Mouse (Mus musculus): ENCODE results near the gene Camkmt. TPM values are rescaled to one million over a fixed set of nuclear protein-coding genes. Genes with fewer than 3 reads are reported as not detected.

Gene Camkmt
- polyA plus RNA-seq, 1 experiment from 2014 or later: 13.6 TPM

DNA sequence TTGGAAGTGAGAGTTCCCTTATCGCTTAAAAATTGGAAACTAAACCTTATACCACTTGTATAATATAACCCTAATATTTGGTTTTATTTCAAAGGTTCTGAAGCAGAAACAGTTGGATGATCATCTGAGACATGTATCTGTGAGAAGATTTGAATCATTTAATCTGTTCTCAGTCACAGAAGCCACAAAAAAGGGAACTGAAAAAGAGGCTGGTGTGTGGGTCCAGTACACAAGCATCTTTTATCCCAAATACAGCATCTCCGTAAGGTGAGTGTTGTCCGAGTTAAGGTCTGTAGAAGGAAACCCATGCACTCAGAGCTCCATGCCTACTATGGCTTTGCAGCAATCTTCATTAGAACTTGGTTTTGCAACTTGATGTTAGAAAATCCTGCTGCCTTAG is 6.0 kb downstream of the Camkmt start:
- WGBS: 94% methylated on average over 3 of the region's 3 CpGs
- peaks cover 4% of the 10 kb centered on the region; the same call in 1 of the 2 replicates for H3K4me1 ChIP-seq
- H3K27me3 ChIP-seq: 0 out of 2 replicates have a peak, but pooled peaks cover 2% of the 10 kb centered on the region
- no peak overlapping the region for H3K4me2 ChIP-seq (replicated peaks)
- H3K4me3 ChIP-seq: no peak overlapping the region
- H3K36me3 ChIP-seq: peaks cover 25% of the 10 kb centered on the region
- H3K9me3 ChIP-seq (replicated peaks): peaks cover 6% of the 10 kb centered on the region
- no peak for ATAC-seq (ENCODE audit: low FRiP score)
- H3K9ac ChIP-seq: no peak overlapping the region
- H3K27ac ChIP-seq: no peak overlapping the region

DNA sequence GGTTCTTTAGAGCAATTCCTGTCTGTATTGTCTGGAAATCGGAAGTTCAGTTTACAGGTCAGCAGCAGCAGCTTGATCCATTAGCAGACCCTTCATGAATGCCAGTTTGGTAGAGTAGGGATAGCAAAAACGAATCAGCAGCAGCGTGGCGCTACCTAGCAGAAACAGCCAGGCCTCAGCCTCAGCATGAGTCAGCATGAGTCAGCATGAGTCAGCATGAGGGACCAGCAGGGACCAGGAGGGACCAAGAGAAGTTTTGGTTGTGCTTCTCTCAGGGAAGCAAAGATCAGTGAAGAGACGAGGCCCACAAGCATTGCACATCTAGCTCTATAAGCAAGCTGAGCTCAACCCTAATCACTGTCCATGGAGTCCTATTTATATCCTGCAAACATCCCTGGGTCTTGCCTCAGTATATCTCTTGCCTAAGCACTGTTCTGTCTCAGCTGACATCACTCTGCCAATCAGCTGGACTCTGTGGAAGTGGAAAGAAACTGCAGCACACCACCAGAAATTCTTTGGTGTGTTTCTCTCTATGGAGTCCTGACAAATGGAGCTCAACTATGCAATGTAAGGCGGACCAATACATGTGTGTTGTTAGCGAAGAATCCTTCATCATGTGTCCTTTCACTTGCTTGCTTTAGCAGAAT is 8.4 kb downstream of the Camkmt start:
- Histone ChIP-seq H3K27me3 (0 out of 2 replicates have a peak, but pooled peaks cover 2% of the 10 kb centered on the region), H3K27ac (no peak overlapping the region), H3K4me2 (replicated peaks) (no peak overlapping the region), H3K4me3 (no peak overlapping the region), H3K9ac (no peak overlapping the region), H3K9me3 (replicated peaks) (peaks cover 6% of the 10 kb centered on the region), H3K36me3 (peaks cover 25% of the 10 kb centered on the region), H3K4me1 (no peaks in the 10 kb centered on the region)
- 89% methylated on average over 7 of the region's 7 CpGs for WGBS
- no peak for ATAC-seq (ENCODE audit: low FRiP score)

DNA sequence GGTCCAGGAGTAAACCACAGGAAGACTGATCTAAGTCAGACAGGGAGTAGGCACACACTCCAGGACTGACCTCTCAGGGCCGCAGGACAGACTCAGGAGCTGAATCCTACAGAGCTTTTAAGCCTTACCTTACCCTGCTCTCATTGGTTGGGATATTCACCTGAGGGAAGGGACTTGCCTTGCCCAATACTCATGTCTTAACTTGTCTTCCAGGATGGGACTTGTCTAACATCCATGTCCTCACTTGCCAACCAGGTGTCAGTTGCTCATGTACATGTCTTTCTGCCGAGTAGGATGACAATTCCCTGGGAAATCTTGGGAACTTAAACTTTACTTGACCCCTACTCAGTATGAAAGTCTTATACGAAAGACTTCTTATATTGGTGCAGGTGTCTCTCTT is 9.9 kb downstream of the Camkmt start:
- Histone ChIP-seq H3K4me2 (replicated peaks) (no peak overlapping the region), H3K4me1 (no peaks in the 10 kb centered on the region), H3K9ac (no peak overlapping the region), H3K27ac (no peak overlapping the region), H3K4me3 (no peak overlapping the region), H3K27me3 (0 out of 2 replicates have a peak, but pooled peaks cover 2% of the 10 kb centered on the region), H3K9me3 (replicated peaks) (peaks cover 6% of the 10 kb centered on the region), H3K36me3 (peaks cover 25% of the 10 kb centered on the region)
- WGBS: 89% methylated on average over 3 of the region's 3 CpGs
- no peak for ATAC-seq (ENCODE audit: low FRiP score)

DNA sequence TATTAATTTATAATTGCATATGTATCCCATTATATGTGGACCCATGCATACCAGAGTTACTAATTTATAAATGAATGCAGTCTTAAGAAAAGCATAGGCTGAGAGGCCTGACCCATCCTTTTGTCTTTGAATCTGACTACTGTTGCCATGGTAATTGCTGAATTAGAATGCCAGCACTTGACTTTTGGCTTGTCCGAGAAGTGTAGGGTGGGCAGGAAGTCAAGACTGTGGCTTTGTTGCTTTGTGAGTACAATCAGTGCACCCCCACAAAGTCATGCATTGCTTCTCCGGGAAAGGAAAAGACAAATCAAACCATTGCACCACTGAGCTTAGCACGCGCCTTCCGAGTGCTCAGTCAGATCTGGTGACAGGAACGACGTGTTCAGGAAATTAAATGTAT is 11.4 kb downstream of the Camkmt start:
- no peak overlapping the region for H3K4me2 ChIP-seq (replicated peaks)
- no peak overlapping the region for H3K4me3 ChIP-seq
- WGBS: 58% methylated on average over 7 of the region's 7 CpGs
- H3K4me1 ChIP-seq: no peaks in the 10 kb centered on the region
- 0 out of 2 replicates have a peak, but pooled peaks cover 2% of the 10 kb centered on the region for H3K27me3 ChIP-seq
- H3K9me3 ChIP-seq (replicated peaks): peaks cover 6% of the 10 kb centered on the region
- H3K27ac ChIP-seq: no peak overlapping the region
- H3K36me3 ChIP-seq: peaks cover 25% of the 10 kb centered on the region
- no peak overlapping the region for H3K9ac ChIP-seq
- no peak for ATAC-seq (ENCODE audit: low FRiP score)

DNA sequence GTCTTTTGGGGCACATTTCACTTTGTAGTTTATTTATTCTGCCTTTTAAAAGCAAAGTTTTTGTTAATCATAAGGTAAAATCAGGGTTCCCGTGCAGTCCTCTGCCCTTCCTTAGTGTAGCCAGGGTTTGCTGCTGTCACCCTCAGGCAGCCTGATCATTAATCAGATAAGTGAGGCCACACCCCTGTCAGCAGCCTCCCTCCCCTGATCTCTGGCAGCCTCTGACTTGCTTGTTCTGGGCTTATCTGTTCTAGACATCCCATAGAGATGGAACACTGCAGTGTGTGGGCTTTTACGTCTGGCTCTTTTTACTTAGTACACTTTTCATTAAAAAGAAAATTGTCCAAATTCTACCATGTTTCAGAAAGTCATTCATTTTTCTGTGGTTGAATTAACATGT is 13.0 kb downstream of the Camkmt start:
- Histone ChIP-seq H3K4me3 (no peak overlapping the region), H3K4me1 (no peaks in the 10 kb centered on the region), H3K27me3 (0 out of 2 replicates have a peak, but pooled peaks cover 2% of the 10 kb centered on the region), H3K9me3 (replicated peaks) (peaks cover 6% of the 10 kb centered on the region), H3K4me2 (replicated peaks) (no peak overlapping the region), H3K36me3 (peaks cover 13% of the 10 kb centered on the region), H3K27ac (no peak overlapping the region), H3K9ac (no peak overlapping the region)
- WGBS: 43% methylated on average over 2 of the region's 2 CpGs
- ATAC-seq (ENCODE audit: low FRiP score): no peak

DNA sequence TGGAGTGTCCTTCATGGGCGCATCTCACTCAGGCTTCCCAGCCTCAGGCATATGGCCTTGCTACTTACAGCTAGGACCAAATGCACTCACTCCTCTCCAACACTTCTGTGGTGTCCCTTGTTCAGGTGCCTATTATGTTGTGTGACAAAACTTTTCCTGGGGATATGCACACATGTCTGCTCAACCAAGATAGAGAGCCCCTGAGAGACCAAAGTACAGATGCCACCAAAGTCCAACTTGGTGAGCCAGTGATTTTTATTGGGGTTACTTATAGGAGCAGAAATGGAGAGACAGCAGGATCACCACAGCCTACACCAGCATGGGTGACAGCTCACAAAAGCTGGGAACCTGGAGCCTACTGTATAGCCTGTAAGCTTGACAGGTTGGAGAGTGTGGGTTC is 20.3 kb downstream of the Camkmt start:
- ATAC-seq (ENCODE audit: low FRiP score): no peak
- no peak overlapping the region for H3K9ac ChIP-seq
- H3K27ac ChIP-seq: no peak overlapping the region
- no peaks in the 10 kb centered on the region for H3K9me3 ChIP-seq (replicated peaks)
- no peak overlapping the region for H3K4me3 ChIP-seq
- H3K27me3 ChIP-seq: no peaks in the 10 kb centered on the region
- H3K4me1 ChIP-seq: no peaks in the 10 kb centered on the region
- WGBS: 100% methylated on average over 1 of the region's 1 CpGs
- H3K36me3 ChIP-seq: no peaks in the 10 kb centered on the region
- H3K4me2 ChIP-seq (replicated peaks): no peak overlapping the region

DNA sequence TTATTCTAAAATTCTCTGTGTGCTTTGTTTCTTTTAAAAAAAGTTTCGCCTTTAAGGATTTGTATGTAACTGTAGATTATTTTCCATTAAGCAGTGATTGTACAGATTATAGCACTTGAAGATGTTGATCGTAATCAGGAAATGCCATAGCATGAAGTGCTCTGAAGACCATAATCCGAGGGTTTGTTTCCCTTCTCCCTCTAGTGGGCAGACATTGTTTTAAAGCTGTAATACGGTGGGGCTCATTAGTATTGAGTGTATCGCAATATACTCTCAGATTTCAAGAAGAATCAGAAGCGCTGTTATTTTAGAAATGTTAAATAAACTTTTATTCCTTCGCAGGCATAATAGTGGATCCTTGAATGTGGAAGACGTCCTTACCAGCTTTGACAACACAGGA is 23.1 kb downstream of the Camkmt start:
- no peaks in the 10 kb centered on the region for H3K4me1 ChIP-seq
- no peak for ATAC-seq (ENCODE audit: low FRiP score)
- 87% methylated on average over 8 of the region's 8 CpGs for WGBS
- H3K4me2 ChIP-seq (replicated peaks): no peak overlapping the region
- no peak overlapping the region for H3K27ac ChIP-seq
- no peaks in the 10 kb centered on the region for H3K27me3 ChIP-seq
- H3K9me3 ChIP-seq (replicated peaks): no peaks in the 10 kb centered on the region
- no peak overlapping the region for H3K9ac ChIP-seq
- H3K36me3 ChIP-seq: no peaks in the 10 kb centered on the region
- H3K4me3 ChIP-seq: no peak overlapping the region

DNA sequence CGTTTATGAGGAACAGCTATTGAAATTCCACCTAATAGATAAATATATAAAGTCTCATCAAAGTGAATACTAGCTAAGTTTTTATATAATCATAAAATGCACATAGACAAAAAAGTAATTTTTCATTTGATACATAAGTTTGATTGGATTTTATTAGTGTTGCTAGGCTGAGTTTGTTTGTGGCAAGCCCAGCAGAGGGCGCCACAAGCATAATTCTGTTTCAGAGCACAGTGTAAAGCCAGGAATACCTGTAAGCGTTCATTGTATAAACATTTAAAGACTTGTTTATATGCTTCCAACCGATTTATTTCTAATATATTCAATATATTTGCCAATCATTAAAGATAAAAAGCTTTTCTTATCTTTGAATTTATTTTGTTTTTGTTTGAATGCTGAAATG is 26.3 kb downstream of the Camkmt start:
- H3K36me3 ChIP-seq: no peaks in the 10 kb centered on the region
- no peak overlapping the region for H3K4me2 ChIP-seq (replicated peaks)
- H3K27me3 ChIP-seq: no peaks in the 10 kb centered on the region
- no peaks in the 10 kb centered on the region for H3K4me1 ChIP-seq
- H3K9me3 ChIP-seq (replicated peaks): no peaks in the 10 kb centered on the region
- ATAC-seq (ENCODE audit: low FRiP score): no peak
- WGBS: 33% methylated on average over 4 of the region's 4 CpGs
- no peak overlapping the region for H3K27ac ChIP-seq
- H3K4me3 ChIP-seq: no peak overlapping the region
- H3K9ac ChIP-seq: no peak overlapping the region

DNA sequence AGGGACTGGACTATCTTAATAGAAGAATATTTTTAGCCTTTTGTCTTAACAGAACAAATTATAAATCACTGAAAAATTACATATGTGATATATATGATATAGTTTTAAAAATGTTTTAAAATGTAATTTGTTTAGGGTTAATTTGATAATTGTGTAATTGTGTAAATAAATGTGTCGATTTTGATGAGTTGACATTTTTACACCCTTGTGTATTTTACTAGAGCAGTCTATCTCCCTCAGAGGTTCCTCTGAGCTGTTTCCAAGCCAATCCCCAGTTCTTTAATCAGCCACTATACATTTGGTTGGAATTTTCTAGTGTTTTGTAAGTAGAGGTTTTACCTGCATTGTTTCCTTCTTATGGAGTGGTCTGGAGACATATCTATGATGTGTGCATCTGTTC is 48.0 kb downstream of the Camkmt start:
- Histone ChIP-seq H3K27me3 (no peaks in the 10 kb centered on the region), H3K36me3 (no peaks in the 10 kb centered on the region), H3K4me3 (no peak overlapping the region), H3K27ac (no peak overlapping the region), H3K4me2 (replicated peaks) (no peak overlapping the region), H3K9me3 (replicated peaks) (no peaks in the 10 kb centered on the region), H3K4me1 (peaks cover 7% of the 10 kb centered on the region), H3K9ac (no peak overlapping the region)
- 84% methylated on average over 1 of the region's 1 CpGs for WGBS
- ATAC-seq (ENCODE audit: low FRiP score): no peak

DNA sequence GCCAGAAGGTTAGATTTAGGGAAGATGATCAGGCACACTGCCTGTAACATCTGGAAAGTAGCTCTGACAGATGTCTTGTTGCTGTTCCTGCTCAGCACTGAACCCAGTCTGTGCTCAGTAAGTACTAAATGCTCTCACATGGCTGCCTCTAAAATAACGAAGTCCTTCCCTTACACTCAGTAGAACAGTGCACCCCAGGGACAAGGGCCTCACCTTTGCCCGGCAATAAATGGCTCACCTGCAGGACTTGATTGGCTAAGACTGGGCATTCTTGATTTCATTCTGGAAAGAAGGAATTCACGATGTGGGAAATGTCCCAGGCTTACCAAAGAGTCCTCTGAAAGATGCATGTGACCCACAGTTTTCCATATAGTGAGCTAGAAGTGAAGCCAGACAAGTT is 51.3 kb downstream of the Camkmt start:
- Histone ChIP-seq H3K27me3 (no peaks in the 10 kb centered on the region), H3K9ac (no peak overlapping the region), H3K4me3 (no peak overlapping the region), H3K36me3 (no peaks in the 10 kb centered on the region), H3K27ac (no peak overlapping the region), H3K4me1 (peaks cover 7% of the 10 kb centered on the region), H3K4me2 (replicated peaks) (no peak overlapping the region), H3K9me3 (replicated peaks) (no peaks in the 10 kb centered on the region)
- no peak for ATAC-seq (ENCODE audit: low FRiP score)
- 75% methylated on average over 3 of the region's 3 CpGs for WGBS

DNA sequence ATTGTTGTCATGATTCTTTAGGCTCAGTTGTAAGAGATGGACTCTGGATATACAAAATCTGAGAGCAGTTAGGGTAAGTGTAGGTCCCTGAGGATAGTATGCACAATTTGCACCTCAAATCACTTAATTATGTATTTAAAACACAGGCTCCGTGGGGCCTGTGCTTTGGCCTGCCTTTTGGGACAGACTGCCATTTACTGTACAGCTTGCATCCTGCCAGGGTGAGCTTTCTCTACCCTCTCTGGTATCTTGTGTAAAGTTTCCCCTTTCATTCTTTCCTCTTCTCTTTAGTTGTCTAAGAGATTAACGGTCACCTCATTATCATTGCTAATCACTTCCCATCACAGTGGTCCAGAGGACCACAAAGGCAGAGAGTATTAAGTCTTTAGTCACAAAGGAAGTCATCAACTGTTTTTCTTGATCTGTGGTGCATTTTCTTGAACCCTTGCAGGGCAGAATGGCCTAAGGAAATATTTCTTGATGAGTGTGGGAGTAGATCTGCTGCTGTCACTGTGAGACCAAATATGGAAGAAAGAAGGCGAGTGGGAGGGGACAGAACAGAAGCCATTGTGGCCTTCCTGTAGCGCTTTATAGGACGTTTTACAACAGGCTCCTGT is 52.3 kb downstream of the Camkmt start:
- no peaks in the 10 kb centered on the region for H3K36me3 ChIP-seq
- peaks cover 7% of the 10 kb centered on the region for H3K4me1 ChIP-seq
- H3K9ac ChIP-seq: no peak overlapping the region
- 37% methylated on average over 5 of the region's 5 CpGs for WGBS
- no peaks in the 10 kb centered on the region for H3K9me3 ChIP-seq (replicated peaks)
- no peak overlapping the region for H3K4me3 ChIP-seq
- H3K27me3 ChIP-seq: no peaks in the 10 kb centered on the region
- no peak for ATAC-seq (ENCODE audit: low FRiP score)
- H3K4me2 ChIP-seq (replicated peaks): no peak overlapping the region
- H3K27ac ChIP-seq: no peak overlapping the region

DNA sequence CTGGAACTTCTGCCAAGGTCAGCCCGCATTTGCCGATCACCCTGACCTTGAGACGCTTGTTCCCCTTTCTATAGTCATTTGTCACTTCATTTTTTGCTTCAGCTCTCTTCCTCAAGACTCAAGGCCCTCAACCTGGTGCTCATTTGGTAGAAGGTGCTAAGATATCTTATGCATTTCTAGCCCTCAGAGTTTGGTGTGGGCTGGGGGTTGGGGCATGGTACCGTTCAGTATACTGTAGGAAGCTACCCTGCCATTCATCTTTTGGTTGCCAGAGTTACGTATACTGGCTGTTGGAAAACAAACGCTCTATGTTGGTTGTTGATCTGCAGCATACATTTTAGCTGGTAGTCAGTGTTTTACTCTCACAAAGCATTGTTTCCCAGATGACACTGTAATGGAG is 53.8 kb downstream of the Camkmt start:
- no peak overlapping the region for H3K4me3 ChIP-seq
- 91% methylated on average over 6 of the region's 6 CpGs for WGBS
- H3K4me1 ChIP-seq: peaks cover 7% of the 10 kb centered on the region
- no peaks in the 10 kb centered on the region for H3K9me3 ChIP-seq (replicated peaks)
- no peaks in the 10 kb centered on the region for H3K36me3 ChIP-seq
- no peak for ATAC-seq (ENCODE audit: low FRiP score)
- H3K27ac ChIP-seq: no peak overlapping the region
- no peak overlapping the region for H3K4me2 ChIP-seq (replicated peaks)
- H3K27me3 ChIP-seq: no peaks in the 10 kb centered on the region
- no peak overlapping the region for H3K9ac ChIP-seq

DNA sequence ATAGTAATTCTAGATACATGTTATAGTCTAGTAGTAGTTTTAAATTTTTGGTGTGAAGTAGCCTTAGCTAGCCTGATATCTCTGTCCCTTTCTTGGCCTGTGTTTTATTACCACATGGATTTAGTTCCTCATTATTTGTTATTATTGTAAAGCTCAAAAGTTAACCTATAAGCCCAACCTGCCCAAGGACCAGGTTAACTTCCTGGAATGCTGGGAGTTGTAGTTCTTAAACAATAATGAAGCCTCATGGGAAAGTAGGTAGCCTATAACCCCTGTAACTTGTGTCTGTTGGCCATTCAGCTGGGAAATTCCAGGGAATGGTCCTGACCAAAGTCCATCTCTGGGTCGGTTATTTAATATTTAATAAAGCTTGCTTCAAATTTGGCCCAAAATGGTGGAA is 58.0 kb downstream of the Camkmt start:
- Histone ChIP-seq H3K4me1 (peaks cover 3% of the 10 kb centered on the region; the same call in 1 of the 2 replicates), H3K36me3 (no peaks in the 10 kb centered on the region), H3K27ac (no peak overlapping the region), H3K4me2 (replicated peaks) (no peak overlapping the region), H3K9ac (no peak overlapping the region), H3K27me3 (no peaks in the 10 kb centered on the region), H3K4me3 (no peak overlapping the region), H3K9me3 (replicated peaks) (no peaks in the 10 kb centered on the region)
- no peak for ATAC-seq (ENCODE audit: low FRiP score)
- WGBS: 86% methylated on average over 1 of the region's 1 CpGs
